Mouse (Mus musculus) neural tube, embryonic 15.5 days (tissue): ENCODE results near the gene Usp45. TPM values are rescaled to one million over a fixed set of nuclear protein-coding genes. Genes with fewer than 3 reads are reported as not detected.
"Not testable (repeated sequence)": the region's sequence is repeated elsewhere in the genome, so short reads cannot be mapped to it uniquely, and the experiment has no call there.

Experiments
- ATAC-seq: fragments of 200-750 bp; cut with Nextera tagmentation; 2 replicates; pipeline ENCODE4 v1.8.0; 2017; ENCODE audit warnings: mild to moderate bottlenecking, moderate TSS enrichment, moderate library complexity; ENCODE audit not compliant: low FRiP score
- H3K27ac ChIP-seq: fragments of 300-500 bp; sonication (generic); replicated peaks from 2 replicates; pipeline ENCODE4 v1.5.1; 2015; ENCODE audit warnings: mild to moderate bottlenecking, inconsistent platforms
- H3K27me3 ChIP-seq: fragments of 300-500 bp; sonication (generic); replicated peaks from 2 replicates; pipeline ENCODE4 v1.6.1; 2015; ENCODE audit warnings: inconsistent platforms
- H3K36me3 ChIP-seq: fragments of 300-500 bp; sonication (generic); 2 replicates; pipeline ENCODE4 v1.6.1; 2015; ENCODE audit warnings: inconsistent platforms
- H3K4me1 ChIP-seq: fragments of 300-500 bp; sonication (generic); 2 replicates; pipeline ENCODE4 v1.6.1; 2015; ENCODE audit warnings: inconsistent platforms
- H3K4me2 ChIP-seq: fragments of 300-500 bp; sonication (generic); 2 replicates; pipeline ENCODE4 v1.6.1; 2015; ENCODE audit warnings: inconsistent platforms, mild to moderate bottlenecking, moderate library complexity
- H3K4me3 ChIP-seq: fragments of 300-500 bp; sonication (generic); replicated peaks from 2 replicates; pipeline ENCODE4 v1.5.1; 2015; ENCODE audit warnings: mild to moderate bottlenecking, inconsistent platforms
- H3K9ac ChIP-seq: fragments of 300-500 bp; sonication (generic); replicated peaks from 2 replicates; pipeline ENCODE4 v1.6.1; 2015; ENCODE audit warnings: mild to moderate bottlenecking, inconsistent platforms
- H3K9me3 ChIP-seq: fragments of 300-500 bp; sonication (generic); replicated peaks from 2 replicates; pipeline ENCODE4 v1.6.1; 2016; ENCODE audit warnings: inconsistent platforms
- WGBS: fragments of 180-500 bp; shearing (Covaris S2); methylation state at CpG from one replicate; pipeline ENCODE4 v1.1.7; 2015; ENCODE audit warnings: mixed read lengths; 5-methylcytosine and 5-hydroxymethylcytosine counted together
- polyA plus RNA-seq: library from polyadenylated mRNA; unstranded; fragments of >200 nt; fragmentation: Nextera tagmentation; extraction: Ambion mirVana; gene quantifications from 2 replicates; pipeline ENCODE4 v1.2.1, GENCODE M21; 2015

Usp45 gene
- polyA plus RNA-seq, result 6.3 and 6.4 TPM in 2 replicates

DNA sequence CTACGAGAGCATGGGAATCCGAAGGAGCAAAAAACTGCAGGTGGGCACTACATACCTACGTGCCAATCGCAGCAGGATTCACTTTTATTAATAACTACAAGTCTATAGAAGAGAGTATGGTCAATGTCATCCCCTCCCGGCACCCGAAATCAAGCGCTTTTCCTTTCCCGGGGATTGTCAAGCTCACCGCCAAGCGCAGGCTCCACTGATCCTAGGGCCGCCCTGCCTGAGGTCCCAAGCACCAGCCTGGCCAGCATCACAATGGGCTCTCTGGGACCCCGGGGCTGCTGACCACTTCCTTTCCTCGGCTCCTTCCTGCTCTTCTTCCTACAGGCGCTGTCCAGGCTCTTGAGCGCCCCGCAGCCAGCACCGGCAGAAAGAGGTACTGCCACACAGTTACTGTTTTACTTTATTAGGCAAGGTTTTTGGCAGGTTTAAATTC lies at the start of gene Usp45, which contains the start of gene Tstd3:
TSS of gene Usp45 (plus strand) at position 294 of the 442 bp plus-strand sequence.
TSS of gene Tstd3 (minus strand) at position 350 of the 442 bp plus-strand sequence.
- Histone ChIP-seq H3K27ac (peak within 1 kb of the TSS; percentile 65), H3K4me2 (peak within 1 kb of the TSS; percentile 69), H3K9ac (peak within 1 kb of the TSS; percentile 52), H3K4me3 (peak within 1 kb of the TSS; percentile 52), H3K27me3 (no peaks in the 10 kb centered on the region), H3K36me3 (no peaks in the 10 kb centered on the region), H3K9me3 (no peaks in the 10 kb centered on the region), H3K4me1 (peaks cover 4% of the 10 kb centered on the region; the same call in 1 of the 2 replicates)
- WGBS, result 1% methylated on average over 17 of the region's 17 CpGs
- peak; percentile 96 for ATAC-seq

DNA sequence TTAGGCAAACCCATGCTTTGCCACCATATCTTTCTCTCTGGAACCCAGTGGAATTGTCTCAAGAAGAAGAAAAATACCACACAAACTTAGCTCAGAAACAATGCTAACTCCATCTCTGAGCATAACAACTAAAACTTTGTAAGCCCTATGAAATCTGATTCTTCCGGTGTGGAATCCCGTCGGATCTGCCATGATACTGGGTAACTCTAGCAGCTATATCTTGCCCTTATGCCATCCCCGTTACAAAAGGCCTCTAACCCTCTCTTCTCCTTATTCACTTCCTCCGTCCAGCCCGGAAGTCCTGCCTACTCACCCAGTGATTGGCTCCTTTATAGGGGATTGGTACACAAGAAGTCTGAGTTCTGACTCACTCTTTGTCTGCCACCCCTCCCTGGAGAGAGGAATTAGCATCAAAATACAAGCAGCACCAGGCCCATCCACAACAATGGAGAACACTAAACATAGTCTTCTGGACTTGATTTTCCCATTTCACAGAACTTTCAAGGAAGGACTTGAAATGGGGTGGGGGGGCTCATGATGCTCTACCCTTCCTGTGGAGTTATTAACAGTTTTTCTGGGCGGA lies 44.1 kb upstream of the Usp45 start:
- H3K4me1 ChIP-seq, result no peaks in the 10 kb centered on the region
- no peak overlapping the region for H3K27ac ChIP-seq
- H3K4me3 ChIP-seq, result no peak overlapping the region
- ATAC-seq, result no peak
- no peaks in the 10 kb centered on the region for H3K36me3 ChIP-seq
- 46% methylated on average over 7 of the region's 7 CpGs for WGBS
- H3K9me3 ChIP-seq, result no peaks in the 10 kb centered on the region
- no peaks in the 10 kb centered on the region for H3K27me3 ChIP-seq
- no peak overlapping the region for H3K4me2 ChIP-seq
- no peak overlapping the region for H3K9ac ChIP-seq

DNA sequence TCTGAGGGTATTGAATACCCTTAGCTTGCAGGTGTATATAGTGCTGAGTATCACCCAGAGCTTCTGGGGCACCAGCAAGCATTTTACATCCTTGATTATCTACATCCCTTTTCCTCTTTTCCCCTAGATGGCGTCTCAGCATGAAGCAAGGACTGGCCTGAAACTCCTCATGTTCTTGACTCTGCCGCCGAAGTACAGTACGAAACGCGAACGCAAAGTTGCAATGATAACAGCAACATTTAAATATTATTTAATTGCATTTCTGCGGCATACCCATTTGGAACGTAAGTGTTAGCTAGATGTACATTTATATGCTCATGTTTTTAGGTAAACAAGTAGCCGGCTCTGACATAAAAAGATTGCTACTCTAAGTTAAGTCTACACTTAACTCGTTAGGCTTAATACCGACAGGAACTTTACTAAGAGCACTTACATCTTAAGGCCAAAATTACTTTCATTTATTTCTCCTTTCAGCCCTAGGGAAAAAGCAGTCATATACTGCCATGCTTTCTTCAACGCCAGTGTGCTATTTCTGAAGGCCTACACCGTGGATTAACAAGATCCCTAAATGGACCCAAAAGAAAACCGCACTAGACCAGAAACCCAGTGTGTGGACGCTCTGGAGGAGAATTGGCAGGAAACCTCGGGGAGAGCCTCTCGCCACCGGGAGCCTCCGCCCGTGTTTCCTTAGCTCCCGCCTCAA lies 39.9 kb upstream of the Usp45 start:
- Histone ChIP-seq H3K4me3 (peak overlapping the region; percentile 90), H3K9me3 (no peaks in the 10 kb centered on the region), H3K4me1 (peaks cover 14% of the 10 kb centered on the region), H3K27me3 (no peaks in the 10 kb centered on the region), H3K27ac (peak overlapping the region; percentile 88), H3K9ac (peak overlapping the region; percentile 78), H3K4me2 (peak overlapping the region; percentile 79), H3K36me3 (no peaks in the 10 kb centered on the region)
- WGBS, result under 1% methylated on average over 22 of the region's 22 CpGs
- peak; percentile 84 for ATAC-seq

DNA sequence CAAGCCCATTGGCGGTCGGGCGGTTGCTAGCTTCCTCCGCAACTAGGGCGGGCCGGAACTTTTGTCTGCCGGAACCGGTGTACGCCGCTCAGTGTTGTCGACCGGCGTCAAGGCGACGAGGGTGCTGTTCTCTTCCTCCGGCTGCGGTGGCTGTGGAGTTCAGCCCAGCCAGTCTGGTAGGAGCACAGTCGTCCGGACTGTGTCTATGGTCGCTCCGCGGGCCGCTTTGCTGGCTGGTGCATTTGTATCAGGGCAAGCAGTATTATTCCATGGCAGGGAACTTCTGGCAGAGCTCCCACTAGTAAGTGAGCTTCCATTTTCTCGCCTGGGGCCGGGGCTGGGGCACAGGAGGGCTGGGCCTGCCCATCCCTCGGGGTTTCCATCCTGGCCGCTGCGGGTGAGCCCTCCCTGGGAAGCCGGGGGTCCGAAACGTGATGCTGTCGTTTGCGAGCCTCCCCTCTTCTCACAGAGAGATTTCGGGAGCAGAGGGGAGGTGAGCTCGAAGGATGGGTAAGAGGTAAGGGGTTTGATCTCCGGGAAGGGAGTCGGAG lies 39.3 kb upstream of the Usp45 start, which contains the start of gene Ccnc:
TSS of gene Ccnc (plus strand) at position 87 of the 551 bp plus-strand sequence.
- Histone ChIP-seq H3K4me1 (peaks cover 14% of the 10 kb centered on the region), H3K4me2 (peak within 1 kb of the TSS; percentile 79), H3K27ac (peak within 1 kb of the TSS; percentile 88), H3K27me3 (no peaks in the 10 kb centered on the region), H3K9ac (peak within 1 kb of the TSS; percentile 78), H3K36me3 (peaks cover under 1% of the 10 kb centered on the region), H3K4me3 (peak within 1 kb of the TSS; percentile 90), H3K9me3 (no peaks in the 10 kb centered on the region)
- under 1% methylated on average over 37 of the region's 37 CpGs for WGBS
- peak; percentile 98 for ATAC-seq

DNA sequence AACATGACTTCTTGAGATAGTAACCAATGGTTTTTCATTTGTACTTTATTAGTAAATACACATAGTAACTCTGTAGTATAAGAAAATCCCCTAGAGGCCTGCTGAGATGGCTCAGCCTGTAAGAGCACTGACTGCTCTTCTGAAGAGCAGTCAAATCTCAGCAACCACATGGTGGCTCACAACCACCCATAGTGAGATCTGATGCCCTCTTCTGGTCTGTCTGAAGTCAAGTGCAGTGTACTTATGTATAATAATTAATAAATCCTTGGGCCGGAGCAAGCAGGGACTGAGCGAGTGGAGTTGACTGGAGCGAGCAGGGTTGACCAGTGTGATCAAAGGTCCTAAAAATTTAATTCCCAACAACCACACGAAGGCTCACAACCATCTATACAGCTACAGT lies 27.8 kb upstream of the Usp45 start:
- H3K27ac ChIP-seq, result no peak overlapping the region
- H3K4me1 ChIP-seq, result no peaks in the 10 kb centered on the region
- H3K36me3 ChIP-seq, result peaks cover 40% of the 10 kb centered on the region
- H3K4me3 ChIP-seq, result no peak overlapping the region
- H3K9me3 ChIP-seq, result no peaks in the 10 kb centered on the region
- no peak overlapping the region for H3K4me2 ChIP-seq
- no peak overlapping the region for H3K9ac ChIP-seq
- H3K27me3 ChIP-seq, result no peaks in the 10 kb centered on the region
- ATAC-seq, result no peak
- WGBS, result 97% methylated on average over 4 of the region's 4 CpGs

DNA sequence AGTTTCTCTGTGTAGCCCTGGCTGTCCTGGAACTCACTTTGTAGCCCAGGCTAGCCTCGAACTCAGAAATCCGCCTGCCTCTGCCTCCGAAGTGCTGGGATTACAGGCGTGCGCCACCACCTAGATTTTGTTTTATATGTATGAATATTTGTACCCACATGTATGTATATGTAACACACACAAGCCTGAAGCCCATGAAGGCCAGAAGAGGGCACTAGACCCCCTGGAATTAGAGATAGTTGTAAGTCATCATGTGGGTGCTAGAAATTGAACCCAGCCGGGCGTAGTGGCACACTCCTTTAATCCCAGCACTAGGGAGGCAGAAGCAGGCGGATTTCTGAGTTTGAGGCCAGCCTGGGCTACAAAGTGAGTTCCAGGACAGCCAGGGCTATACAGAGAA lies 22.8 kb upstream of the Usp45 start:
- peaks cover 34% of the 10 kb centered on the region for H3K36me3 ChIP-seq
- not testable (repeated sequence) for H3K27ac ChIP-seq, H3K9me3 ChIP-seq, H3K4me2 ChIP-seq, H3K27me3 ChIP-seq, H3K9ac ChIP-seq, ATAC-seq, H3K4me1 ChIP-seq, H3K4me3 ChIP-seq
- WGBS, result 96% methylated on average over 8 of the region's 8 CpGs

DNA sequence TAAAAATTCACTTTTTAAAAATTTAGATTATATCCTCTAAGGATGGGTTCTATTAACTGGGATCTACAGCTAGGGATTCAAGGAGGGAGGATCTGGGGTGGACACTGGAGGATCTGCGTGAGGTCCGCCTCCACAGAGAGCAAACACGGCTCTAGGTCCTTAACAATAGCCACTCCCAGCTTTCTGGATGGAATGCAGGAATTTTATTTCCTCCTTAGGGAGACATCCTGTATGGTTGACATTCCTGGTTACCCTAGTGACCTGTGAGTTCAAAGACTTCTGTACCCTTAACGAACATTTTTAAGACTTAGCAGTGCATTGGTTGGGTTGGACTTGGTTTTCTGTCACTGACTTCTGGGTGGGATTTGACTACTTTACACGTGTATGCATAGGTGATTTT lies 21.2 kb upstream of the Usp45 start:
- ATAC-seq, result no peak
- Histone ChIP-seq H3K9ac (no peak overlapping the region), H3K27me3 (no peaks in the 10 kb centered on the region), H3K4me3 (no peak overlapping the region), H3K9me3 (no peaks in the 10 kb centered on the region), H3K27ac (no peak overlapping the region), H3K36me3 (peaks cover 32% of the 10 kb centered on the region), H3K4me1 (no peaks in the 10 kb centered on the region), H3K4me2 (no peak overlapping the region)
- whole genome bisulfite sequencing, result 82% methylated on average over 5 of the region's 5 CpGs

DNA sequence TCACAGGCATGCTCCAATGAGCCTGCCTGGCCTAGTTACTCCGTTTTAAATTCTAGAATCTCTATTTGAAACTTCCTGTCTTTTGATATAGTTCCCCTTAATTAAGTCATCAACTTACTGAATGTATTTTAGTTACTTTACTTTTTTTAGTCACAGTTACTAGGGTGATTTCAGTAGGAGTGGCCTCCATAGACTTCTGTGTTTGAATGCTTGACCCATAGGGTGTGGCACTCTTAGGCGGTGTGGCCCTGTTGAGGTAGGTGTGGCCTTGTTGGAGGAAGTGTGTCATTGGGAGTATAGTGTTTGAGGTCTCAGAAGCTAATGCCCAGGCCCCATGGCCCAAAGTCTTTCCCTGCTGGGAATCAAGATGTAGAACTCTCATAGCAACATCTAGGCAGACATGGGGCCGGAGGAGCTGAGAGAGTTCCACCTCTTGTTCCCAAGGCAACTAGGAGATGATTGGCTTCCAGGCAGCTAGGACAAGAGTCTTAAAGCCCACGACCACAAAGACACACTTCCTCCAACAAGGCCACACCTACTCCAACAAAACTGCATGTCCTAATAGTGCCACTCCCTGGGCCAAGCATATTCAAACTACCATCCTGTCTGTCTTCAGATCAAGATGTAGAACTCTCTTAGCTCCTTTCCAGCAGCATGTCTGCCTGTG lies 11.7 kb upstream of the Usp45 start:
- WGBS, result 78% methylated on average over 4 of the region's 4 CpGs
- no peak overlapping the region for H3K9ac ChIP-seq
- H3K4me3 ChIP-seq, result no peak overlapping the region
- peaks cover 12% of the 10 kb centered on the region for H3K36me3 ChIP-seq
- H3K27me3 ChIP-seq, result no peaks in the 10 kb centered on the region
- H3K9me3 ChIP-seq, result no peaks in the 10 kb centered on the region
- no peak overlapping the region for H3K4me2 ChIP-seq
- H3K4me1 ChIP-seq, result no peaks in the 10 kb centered on the region
- ATAC-seq, result no peak
- H3K27ac ChIP-seq, result no peak overlapping the region

DNA sequence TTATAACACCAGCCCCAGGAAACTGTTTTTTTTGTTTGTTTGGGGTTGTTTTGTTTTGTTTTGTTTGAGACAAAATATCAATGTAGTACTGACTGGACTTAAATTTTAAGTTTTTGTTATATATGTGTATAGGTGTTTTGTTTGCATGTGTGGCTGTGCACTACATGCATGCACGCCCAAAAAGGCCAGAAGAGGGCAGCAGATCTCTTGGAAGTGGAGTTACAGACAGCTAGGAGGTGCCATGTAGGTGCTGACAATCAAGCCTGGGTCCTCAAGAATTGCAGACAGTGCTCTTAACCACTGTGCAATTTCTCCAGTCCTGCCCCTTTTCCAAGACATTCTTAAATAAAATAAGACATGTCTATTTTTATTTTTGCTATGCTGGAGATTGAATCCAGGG lies 8.1 kb upstream of the Usp45 start:
- H3K9me3 ChIP-seq, result no peaks in the 10 kb centered on the region
- peaks cover 9% of the 10 kb centered on the region for H3K36me3 ChIP-seq
- WGBS, result 53% methylated on average over 1 of the region's 1 CpGs
- H3K4me3 ChIP-seq, result no peak overlapping the region
- no peak overlapping the region for H3K9ac ChIP-seq
- no peaks in the 10 kb centered on the region for H3K27me3 ChIP-seq
- no peak for ATAC-seq
- H3K4me1 ChIP-seq, result no peaks in the 10 kb centered on the region
- no peak overlapping the region for H3K27ac ChIP-seq
- no peak overlapping the region for H3K4me2 ChIP-seq

DNA sequence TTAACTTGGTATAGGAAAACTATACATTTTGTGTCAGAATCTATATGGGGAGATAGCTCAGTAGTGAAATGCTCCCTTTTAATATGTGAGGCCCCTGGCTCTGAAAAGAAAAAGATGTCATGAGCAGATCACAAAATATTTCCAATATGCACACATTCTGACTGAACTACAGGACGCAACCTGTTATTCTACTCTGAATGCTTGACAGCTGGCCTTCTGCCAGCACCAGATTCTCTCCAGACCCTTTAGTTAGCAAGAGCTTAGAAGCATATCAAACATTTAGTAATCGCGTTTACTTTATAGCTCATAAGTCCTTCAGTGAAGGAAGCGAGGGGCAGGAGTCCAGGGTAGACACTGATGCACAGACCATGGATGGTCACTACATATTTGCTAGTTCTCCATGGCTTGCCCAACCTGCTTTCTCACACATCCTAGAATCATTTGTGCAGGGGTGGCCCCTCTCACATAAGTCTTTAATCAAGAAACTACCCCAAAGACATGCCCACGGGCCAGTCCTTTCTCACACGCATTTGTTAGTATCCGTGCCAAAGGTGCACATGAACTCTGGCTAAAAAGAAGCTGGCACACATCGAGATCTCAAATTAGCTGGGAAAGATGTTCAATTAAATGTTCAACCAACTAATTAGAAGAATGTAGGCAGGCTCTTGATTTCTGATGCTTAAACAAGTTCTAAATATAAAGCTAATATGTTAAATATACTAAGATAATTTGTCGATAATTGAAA lies 5.4 kb upstream of the Usp45 start:
- no peak overlapping the region for H3K9ac ChIP-seq
- H3K4me1 ChIP-seq, result peaks cover 4% of the 10 kb centered on the region; the same call in 1 of the 2 replicates
- 88% methylated on average over 9 of the region's 9 CpGs for WGBS
- no peak overlapping the region for H3K27ac ChIP-seq
- H3K36me3 ChIP-seq, result peaks cover 9% of the 10 kb centered on the region
- H3K4me2 ChIP-seq, result no peak overlapping the region
- no peak for ATAC-seq
- H3K4me3 ChIP-seq, result no peak overlapping the region
- H3K9me3 ChIP-seq, result no peaks in the 10 kb centered on the region
- no peaks in the 10 kb centered on the region for H3K27me3 ChIP-seq

DNA sequence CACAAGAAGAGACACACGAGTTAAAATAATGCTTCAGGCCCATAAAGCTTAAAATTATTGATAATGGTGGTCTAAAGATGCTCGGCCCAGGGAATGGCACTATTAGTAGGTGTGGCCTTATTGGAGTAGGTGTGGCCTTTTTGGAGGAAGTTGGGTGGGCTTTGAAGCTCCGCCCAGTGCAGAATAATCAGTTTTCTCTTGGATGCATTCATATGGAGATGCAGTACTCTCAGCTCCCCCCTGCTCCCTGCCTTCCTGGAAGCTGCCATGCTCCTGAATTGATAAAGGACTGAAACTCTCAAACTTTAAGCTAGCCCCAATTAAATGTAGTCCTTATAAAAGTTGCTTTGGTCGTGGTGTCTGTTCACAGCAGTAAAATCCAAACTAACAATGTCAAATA lies 3.1 kb upstream of the Usp45 start:
- no peaks in the 10 kb centered on the region for H3K9me3 ChIP-seq
- 84% methylated on average over 4 of the region's 4 CpGs for WGBS

More for the DNA sequence above, 3.1 kb upstream of the Usp45 start:
- H3K4me3 ChIP-seq, result no peak overlapping the region
- H3K9ac ChIP-seq, result no peak overlapping the region
- peaks cover 4% of the 10 kb centered on the region; the same call in 1 of the 2 replicates for H3K4me1 ChIP-seq
- no peak overlapping the region for H3K27ac ChIP-seq
- ATAC-seq, result no peak
- H3K36me3 ChIP-seq, result peaks cover 6% of the 10 kb centered on the region
- H3K27me3 ChIP-seq, result no peaks in the 10 kb centered on the region
- no peak overlapping the region for H3K4me2 ChIP-seq
